ENCODE assay signal across 26 mouse cellular contexts in the genomic region with DNA sequence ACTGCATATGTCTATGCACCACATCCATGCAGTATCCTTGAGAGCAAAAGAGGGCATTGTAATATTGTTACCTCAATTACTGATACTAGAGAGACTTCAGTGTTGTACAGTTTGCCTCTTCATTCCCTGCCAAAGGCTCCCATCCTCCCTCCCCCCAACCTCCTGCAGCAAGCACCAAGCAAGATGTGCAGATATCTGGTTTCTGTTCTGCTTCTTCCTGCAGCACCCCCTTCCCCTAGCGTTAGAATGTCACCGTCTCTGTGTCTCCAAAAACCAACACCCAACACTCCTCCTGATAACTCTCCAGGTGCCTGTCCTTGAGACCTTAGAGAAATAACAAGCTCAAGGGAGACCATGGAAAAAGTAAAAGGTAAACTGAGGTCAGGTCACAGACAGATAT. TPM values are rescaled to one million over a fixed set of nuclear protein-coding genes. Genes with fewer than 3 reads are reported as not detected.
DNase-seq lines count a peak whose midpoint lies in the region; ATAC-seq and TF ChIP-seq lines count a peak whose summit lies in the region.
"Had no signal": no experiment of that assay in that cellular context is flagged by ENCODE, and none has a peak within 500 bp of the region (broad histone marks: within the 10 kb centered on the region; RNA-seq: fewer than 3 reads in every experiment).

No protein-coding gene starts in this region.

- 81% methylated on average over 2 of the region's 2 CpGs for WGBS in forebrain, embryonic 11.5 days
- 78% methylated on average over 2 of the region's 2 CpGs for WGBS in forebrain, embryonic 12.5 days
- WGBS in heart, embryonic 11.5 days (ENCODE audit: insufficient replicate concordance): 70% methylated on average over 2 of the region's 2 CpGs
- 69% methylated on average over 2 of the region's 2 CpGs for WGBS in liver, embryonic 11.5 days

- ATAC-seq in forebrain, embryonic 11.5 days (replicated peaks; ENCODE audit: low FRiP score): no peak
- no peak for ATAC-seq in forebrain, embryonic 12.5 days (ENCODE audit: low FRiP score)
- ATAC-seq in heart, embryonic 11.5 days (replicated peaks; ENCODE audit: insufficient number of reproducible peaks, low FRiP score, low TSS enrichment): no peak
- ATAC-seq in liver, embryonic 11.5 days (replicated peaks; ENCODE audit: low FRiP score): no peak
- ATAC-seq: activated CD4-positive, CD25-positive, alpha-beta regulatory T cell, adult 4 months; CD4-positive, CD25-positive, alpha-beta regulatory T cell, adult 4 months; Patski had no signal

- in situ Hi-C loops in CH12.LX (cut with MboI; ENCODE audit: low pct_ligation_motif_present, low pct_unique_long_range_greater_than_20kb, low sequenced_read_pairs): no loop called here

- H3K9me3 ChIP-seq in forebrain, embryonic 11.5 days (ENCODE audit: control insufficient read depth, low read length): no peaks in the 10 kb centered on the region
- H3K9me3 ChIP-seq in forebrain, embryonic 12.5 days: 0 out of 2 replicates have a peak, but pooled peaks cover 3% of the 10 kb centered on the region
- H3K9me3 ChIP-seq in heart, embryonic 11.5 days (replicated peaks; ENCODE audit: control insufficient read depth, low read length): no peaks in the 10 kb centered on the region
- peaks cover 16% of the 10 kb centered on the region for H3K9me3 ChIP-seq in CH12.LX (replicated peaks; ENCODE audit: low read length)
- no peaks in the 10 kb centered on the region for H3K9me3 ChIP-seq in liver, embryonic 11.5 days (ENCODE audit: control insufficient read depth, low read length)
- H3K9me3 ChIP-seq: G1E had no signal

- no peaks in the 10 kb centered on the region for H3K79me2 ChIP-seq in CH12.LX (replicated peaks; ENCODE audit: control insufficient read depth, extremely low read depth, insufficient read depth, poor library complexity, severe bottlenecking)

- dilution Hi-C loops in CH12.LX (cut with MboI; ENCODE audit: extremely low pct_ligation_motif_present, extremely low pct_unique_long_range_greater_than_20kb, low sequenced_read_pairs): no loop called here

- no peak for TF ChIP-seq EP300 in CH12.LX (IDR thresholded peaks at IDR 0.05; ENCODE audit: low read length)

- H3K4me2 ChIP-seq in forebrain, embryonic 11.5 days (ENCODE audit: low read depth, low read length, severe bottlenecking): no peak overlapping the region
- H3K4me2 ChIP-seq in forebrain, embryonic 12.5 days: no peak overlapping the region
- no peak overlapping the region for H3K4me2 ChIP-seq in heart, embryonic 11.5 days
- no peak overlapping the region for H3K4me2 ChIP-seq in CH12.LX (ENCODE audit: insufficient read depth, low read depth, poor library complexity, severe bottlenecking)
- H3K4me2 ChIP-seq in liver, embryonic 11.5 days: no peak overlapping the region

- H3K27me3 ChIP-seq in forebrain, embryonic 11.5 days (ENCODE audit: control insufficient read depth, insufficient read depth, low read length): no peaks in the 10 kb centered on the region
- no peaks in the 10 kb centered on the region for H3K27me3 ChIP-seq in forebrain, embryonic 12.5 days
- no peaks in the 10 kb centered on the region for H3K27me3 ChIP-seq in heart, embryonic 11.5 days (ENCODE audit: control insufficient read depth, insufficient read depth, low read length)
- H3K27me3 ChIP-seq in CH12.LX (replicated peaks): no peaks in the 10 kb centered on the region
- H3K27me3 ChIP-seq in liver, embryonic 11.5 days (replicated peaks; ENCODE audit: control insufficient read depth, insufficient read depth, low read length): no peaks in the 10 kb centered on the region
- H3K27me3 ChIP-seq: Patski had no signal

- H3K4me3 ChIP-seq in forebrain, embryonic 11.5 days (ENCODE audit: low read depth, low read length): no peak overlapping the region
- H3K4me3 ChIP-seq in forebrain, embryonic 12.5 days (replicated peaks): no peak overlapping the region
- H3K4me3 ChIP-seq in heart, embryonic 11.5 days (ENCODE audit: low read depth, low read length): no peak overlapping the region
- no peak overlapping the region for H3K4me3 ChIP-seq in CH12.LX (replicated peaks in 1 of 3; ENCODE audit: low read depth in 2 of 3, low read length in 2 of 3, poor library complexity in 1 of 3)
- H3K4me3 ChIP-seq in liver, embryonic 11.5 days (ENCODE audit: low read depth, low read length): no peak overlapping the region

- peak; percentile 22 for DNase-seq in forebrain, embryonic 11.5 days (ENCODE audit: low spot score)
- peak; percentile 56 for DNase-seq in heart, adult 11 months
- peak; percentile 74 for DNase-seq in A20 (ENCODE audit: low read depth, low spot score)
- peak; percentile 11 for DNase-seq in CH12.LX (ENCODE audit: extremely low read depth)
- no peak for DNase-seq in liver, embryonic 11.5 days (ENCODE audit: low spot score)
- DNase-seq in B cell, adult 2 months: no peak
- DNase-seq: adrenal gland, adult 2 months; adrenal gland, adult 8-10 months; adrenal gland, postnatal 10 days; adrenal gland, postnatal 14 days; adrenal gland, postnatal 25 days; adrenal gland, postnatal 36 days; cerebellum, adult 11 months; cerebellum, adult 11-12 months; cerebellum, adult 18-20 months; cerebellum, adult 2 months; cerebellum, adult 8-10 months had no signal

- H3K4me1 ChIP-seq in forebrain, embryonic 11.5 days (replicated peaks; ENCODE audit: control insufficient read depth, insufficient read depth, low read length): no peaks in the 10 kb centered on the region
- no peaks in the 10 kb centered on the region for H3K4me1 ChIP-seq in forebrain, embryonic 12.5 days
- no peaks in the 10 kb centered on the region for H3K4me1 ChIP-seq in heart, embryonic 11.5 days (ENCODE audit: control insufficient read depth, insufficient read depth, low read length)
- H3K4me1 ChIP-seq in CH12.LX (ENCODE audit: control insufficient read depth in 1 of 2, insufficient read depth in 2 of 2): peaks cover 0 to 13% of the 10 kb centered on the region in 2 experiments; a peak in 2 of 4 replicates
- H3K4me1 ChIP-seq in liver, embryonic 11.5 days (replicated peaks; ENCODE audit: control insufficient read depth, insufficient read depth, low read length): no peaks in the 10 kb centered on the region

- H3K36me3 ChIP-seq in forebrain, embryonic 11.5 days (ENCODE audit: control insufficient read depth, insufficient read depth, low read length): no peaks in the 10 kb centered on the region
- no peaks in the 10 kb centered on the region for H3K36me3 ChIP-seq in forebrain, embryonic 12.5 days (replicated peaks)
- H3K36me3 ChIP-seq in heart, embryonic 11.5 days (ENCODE audit: control insufficient read depth, insufficient read depth, low read length): no peaks in the 10 kb centered on the region
- no peaks in the 10 kb centered on the region for H3K36me3 ChIP-seq in CH12.LX (replicated peaks in 1 of 2; ENCODE audit: control insufficient read depth in 1 of 2, insufficient read depth in 1 of 2, low read length in 1 of 2)
- no peaks in the 10 kb centered on the region for H3K36me3 ChIP-seq in liver, embryonic 11.5 days (ENCODE audit: control insufficient read depth, insufficient read depth, low read length)
- H3K36me3 ChIP-seq: G1E had no signal

- H3K27ac ChIP-seq in forebrain, embryonic 11.5 days (ENCODE audit: low read depth, low read length): no peak overlapping the region
- no peak overlapping the region for H3K27ac ChIP-seq in forebrain, embryonic 12.5 days
- H3K27ac ChIP-seq in heart, embryonic 11.5 days (ENCODE audit: low read depth, low read length): no peak overlapping the region
- no peak overlapping the region for H3K27ac ChIP-seq in CH12.LX (ENCODE audit: insufficient read depth, low read depth)
- no peak overlapping the region for H3K27ac ChIP-seq in liver, embryonic 11.5 days (ENCODE audit: low read depth, low read length)

- no peak for TF ChIP-seq CTCF in CH12.LX (conservative IDR thresholded peaks at IDR 0.05 in 1 of 2, IDR thresholded peaks at IDR 0.05 in 1 of 2; ENCODE audit: low read depth in 2 of 2, low read length in 2 of 2)

- no peak overlapping the region for H3K9ac ChIP-seq in forebrain, embryonic 11.5 days (ENCODE audit: low read length)
- no peak overlapping the region for H3K9ac ChIP-seq in forebrain, embryonic 12.5 days
- H3K9ac ChIP-seq in heart, embryonic 11.5 days (ENCODE audit: low read depth, low read length): no peak overlapping the region
- no peak overlapping the region for H3K9ac ChIP-seq in CH12.LX (ENCODE audit: insufficient read depth, low read depth)
- no peak overlapping the region for H3K9ac ChIP-seq in liver, embryonic 11.5 days (ENCODE audit: low read depth, low read length)

- no peak for TF ChIP-seq RAD21 in CH12.LX (IDR thresholded peaks at IDR 0.05; ENCODE audit: low read depth, low read length)

- no peak for TF ChIP-seq POLR2A in CH12.LX (IDR thresholded peaks at IDR 0.05; ENCODE audit: low read depth, low read length)

TF ChIP-seq in CH12.LX, 34 proteins besides CTCF, POLR2A, EP300 and RAD21:
- TF ChIP-seq KAT2A (IDR thresholded peaks at IDR 0.05; ENCODE audit: insufficient replicate concordance, low read length): no peak

RNA-seq across cellular contexts. Expression of gene Htr5a, which starts 57.8 kb away (rescaled TPM):
- polyA plus RNA-seq in forebrain, embryonic 11.5 days (2014; fragmentation: Nextera tagmentation; extraction: Ambion mirVana): 0.05 TPM in 1 of 2 replicates, not detected in the other
- 0.19 and 0.22 TPM in 2 replicates for polyA plus RNA-seq in forebrain, embryonic 12.5 days (2016; fragmentation: Nextera tagmentation; extraction: Ambion mirVana)
- not detected in 2 replicates for polyA plus RNA-seq in heart, embryonic 11.5 days (2014; fragmentation: Nextera tagmentation; extraction: Ambion mirVana)
- total RNA-seq in CH12.LX (2012; rRNA removed) (not detected in 2 replicates), CH12.LX (2014; rRNA removed) (not detected in 2 replicates)
- polyA plus RNA-seq in CH12.LX (2012; ENCODE audit: insufficient read length, low read depth): not detected in 2 replicates
- polyA plus RNA-seq in liver, embryonic 11.5 days (2014; fragmentation: Nextera tagmentation; extraction: Ambion mirVana): not detected in 2 replicates
- total RNA-seq: adrenal gland, adult 18-20 months; adrenal gland, adult 2 months; adrenal gland, adult 8-10 months; adrenal gland, postnatal 10 days; adrenal gland, postnatal 14 days; adrenal gland, postnatal 36 days; MEL had no signal
- polyA plus RNA-seq: activated CD4-positive, CD25-positive, alpha-beta regulatory T cell, adult 4 months; adrenal gland, adult 2 months; C2C12; CD4-positive, CD25-positive, alpha-beta regulatory T cell, adult 4 months; G1E; Patski had no signal

Comparison
In these comparisons a context has a peak if more than half of its experiments do, and no peak if none do; other contexts are left out.
1. DNase-seq: peak in forebrain, embryonic 11.5 days (single experiment), heart, adult 11 months (single experiment), A20 (single experiment) and CH12.LX (single experiment); none in liver, embryonic 11.5 days (single experiment) and B cell, adult 2 months (0 of 2).